Mouse (Mus musculus): Measurements from ENCODE around the gene Rab3d. TPM values are rescaled to one million over a fixed set of nuclear protein-coding genes. Genes with fewer than 3 reads are reported as not detected.

The Rab3d gene
- total and polyA plus RNA-seq, 3 experiments: 22.9 to 44.2 TPM; not detected in 1

- TF ChIP-seq CHD1 (IDR thresholded peaks at IDR 0.05; ENCODE audit: low read depth, low read length) (no peak), MXI1 (IDR thresholded peaks at IDR 0.05; ENCODE audit: low read depth, low read length) (no peak), ZC3H11A (IDR thresholded peaks at IDR 0.05; ENCODE audit: low read depth, low read length) (no peak), SMC3 (IDR thresholded peaks at IDR 0.05; ENCODE audit: low read depth, low read length) (0 out of 2 replicates have a peak, but pooled peaks have one; percentile 11), MYC (IDR thresholded peaks at IDR 0.05; ENCODE audit: low read depth, low read length) (peak; percentile 12; the same call in 1 of the 2 replicates)
Measured at GRCm38 (mm10) chr9:21936692-21937570, 18.9 kb upstream of the Rab3d start, which contains the start of gene Plppr2 (continued).

DNA sequence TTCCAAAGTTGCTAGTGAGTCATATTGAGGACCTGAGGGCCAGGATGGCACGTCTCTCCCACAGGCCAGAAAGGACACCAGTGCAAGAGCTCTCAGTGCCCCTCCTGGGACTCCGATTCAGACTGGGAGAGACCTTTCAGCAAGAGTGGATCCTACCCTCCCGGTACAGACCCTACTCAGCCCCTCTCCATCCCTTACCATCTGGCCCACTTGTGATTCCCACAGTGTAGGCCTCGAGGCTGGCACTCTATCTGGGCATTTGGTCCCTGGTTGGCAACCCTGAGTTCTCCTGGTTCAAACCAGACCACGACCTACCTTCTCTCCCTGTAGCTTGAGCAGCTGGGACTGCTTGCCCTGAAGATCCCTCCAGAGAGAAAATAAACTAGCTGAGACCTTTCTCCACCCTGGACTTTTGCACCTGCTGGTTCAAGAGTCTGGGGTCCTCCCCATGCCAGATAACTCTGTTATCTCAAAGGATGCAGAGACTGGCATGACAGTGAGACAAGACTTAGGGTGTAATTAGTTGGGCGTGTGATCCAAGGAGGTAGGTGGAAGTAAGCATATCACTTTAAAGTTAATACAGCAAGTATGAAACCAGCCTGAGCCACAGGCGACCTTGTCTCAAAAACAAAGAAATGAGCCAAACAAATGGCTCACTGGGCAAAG is 17.6 kb upstream of the Rab3d start:
- no peaks in the 10 kb centered on the region for H3K79me2 ChIP-seq (ENCODE audit: control insufficient read depth, insufficient read depth, low read length, poor library complexity)
- H3K9ac ChIP-seq (ENCODE audit: control insufficient read depth, low read depth, low read length, poor library complexity, severe bottlenecking): no peak overlapping the region
- H3K36me3 ChIP-seq (ENCODE audit: control insufficient read depth in 1 of 2, insufficient read depth in 2 of 2, low read length in 2 of 2): peaks cover 0 to 23% of the 10 kb centered on the region in 2 experiments; a peak in 2 of 4 replicates
- no peaks in the 10 kb centered on the region for H3K27me3 ChIP-seq (ENCODE audit: control insufficient read depth in 1 of 2, insufficient read depth in 2 of 2, low read length in 2 of 2)
- no peak overlapping the region for H3K27ac ChIP-seq (ENCODE audit: control insufficient read depth, low read depth, low read length)
- H3K4me3 ChIP-seq (ENCODE audit: control insufficient read depth in 1 of 2, insufficient read depth in 1 of 2, low read depth in 2 of 2, low read length in 2 of 2): no peak overlapping the region
- H3K9me3 ChIP-seq (replicated peaks; ENCODE audit: insufficient read depth, low read length): no peaks in the 10 kb centered on the region
- DNase-seq (ENCODE audit: low read depth, low spot score): peak; percentile 65
- peaks cover 17 to 29% of the 10 kb centered on the region in 2 experiments for H3K4me1 ChIP-seq (ENCODE audit: control insufficient read depth in 1 of 2, insufficient read depth in 2 of 2, low read length in 2 of 2)
- TF ChIP-seq EP300 (IDR thresholded peaks at IDR 0.05; ENCODE audit: low read depth in 1 of 2, low read length in 2 of 2) (peak; percentile 61 to 82), ETS1 (IDR thresholded peaks at IDR 0.05; ENCODE audit: low read depth, low read length) (peak; percentile 49; the same call in 1 of the 2 replicates), MYB (IDR thresholded peaks at IDR 0.05; ENCODE audit: low read depth, low read length) (no peak), MYC (IDR thresholded peaks at IDR 0.05; ENCODE audit: low read depth, low read length) (no peak), CHD2 (IDR thresholded peaks at IDR 0.05; ENCODE audit: low read length) (no peak), USF2 (IDR thresholded peaks at IDR 0.05; ENCODE audit: borderline replicate concordance in 1 of 2, insufficient read depth in 1 of 2, low read depth in 1 of 2, low read length in 2 of 2) (no peak), POLR2AphosphoS5 (IDR thresholded peaks at IDR 0.05; ENCODE audit: borderline replicate concordance, low read depth, low read length) (no peak), BHLHE40 (IDR thresholded peaks at IDR 0.05; ENCODE audit: borderline replicate concordance, low read depth, low read length) (no peak), TCF12 (IDR thresholded peaks at IDR 0.05; ENCODE audit: low read depth, low read length) (peak; percentile 85), MAZ (IDR thresholded peaks at IDR 0.05; ENCODE audit: low read depth, low read length) (no peak), MXI1 (IDR thresholded peaks at IDR 0.05; ENCODE audit: low read depth, low read length) (peak; percentile 16; the same call in 1 of the 2 replicates), ZC3H11A (IDR thresholded peaks at IDR 0.05; ENCODE audit: low read depth, low read length) (no peak), RAD21 (IDR thresholded peaks at IDR 0.05; ENCODE audit: low read depth, low read length) (no peak), NRF1 (IDR thresholded peaks at IDR 0.05; ENCODE audit: insufficient read depth, low read depth, low read length, poor library complexity, severe bottlenecking) (no peak), GATA1 (IDR thresholded peaks at IDR 0.05; ENCODE audit: low read depth, low read length) (peak; percentile 86), ELF1 (IDR thresholded peaks at IDR 0.05; ENCODE audit: low read depth, low read length) (no peak), MAFK (IDR thresholded peaks at IDR 0.05; ENCODE audit: borderline replicate concordance, low read depth, low read length) (no peak), POLR2A (IDR thresholded peaks at IDR 0.05; ENCODE audit: control insufficient read depth in 1 of 2, insufficient read depth in 1 of 2, low read depth in 1 of 2, low read length in 2 of 2, poor library complexity in 1 of 2) (no peak), GABPA (IDR thresholded peaks at IDR 0.05; ENCODE audit: low read depth, low read length) (no peak), ZMIZ1 (IDR thresholded peaks at IDR 0.05; ENCODE audit: low read depth, low read length) (no peak), JUND (IDR thresholded peaks at IDR 0.05; ENCODE audit: low read depth, low read length) (no peak), HCFC1 (IDR thresholded peaks at IDR 0.05; ENCODE audit: low read depth, low read length) (no peak), POLR2AphosphoS2 (IDR thresholded peaks at IDR 0.05; ENCODE audit: low read length) (no peak), NELFE (IDR thresholded peaks at IDR 0.05; ENCODE audit: low read depth, low read length) (no peak), MEF2A (IDR thresholded peaks at IDR 0.05; ENCODE audit: extremely low read depth, insufficient replicate concordance, low read depth, low read length, poor library complexity, severe bottlenecking) (no peak), SIN3A (IDR thresholded peaks at IDR 0.05; ENCODE audit: low read length) (no peak), TBP (IDR thresholded peaks at IDR 0.05; ENCODE audit: low read depth, low read length) (no peak), ZKSCAN1 (IDR thresholded peaks at IDR 0.05; ENCODE audit: low read depth, low read length) (no peak), MAX (IDR thresholded peaks at IDR 0.05; ENCODE audit: low read length) (no peak), KAT2A (conservative IDR thresholded peaks at IDR 0.05; ENCODE audit: low read depth, low read length) (no peak)
